Mouse (Mus musculus): ENCODE data around the gene Nsg2.

GRCm38 (mm10) chr11:32039656-32040055 is 39.4 kb downstream of the Nsg2 start:
- TF ChIP-seq CTCF (IDR thresholded peaks at IDR 0.05; ENCODE audit: insufficient read depth, low read length) (no peak), POLR2A (IDR thresholded peaks at IDR 0.05; ENCODE audit: borderline replicate concordance, extremely low read depth, low read depth, low read length) (no peak)
